26 mouse cellular contexts compared by ENCODE assay signal in the genomic region with DNA sequence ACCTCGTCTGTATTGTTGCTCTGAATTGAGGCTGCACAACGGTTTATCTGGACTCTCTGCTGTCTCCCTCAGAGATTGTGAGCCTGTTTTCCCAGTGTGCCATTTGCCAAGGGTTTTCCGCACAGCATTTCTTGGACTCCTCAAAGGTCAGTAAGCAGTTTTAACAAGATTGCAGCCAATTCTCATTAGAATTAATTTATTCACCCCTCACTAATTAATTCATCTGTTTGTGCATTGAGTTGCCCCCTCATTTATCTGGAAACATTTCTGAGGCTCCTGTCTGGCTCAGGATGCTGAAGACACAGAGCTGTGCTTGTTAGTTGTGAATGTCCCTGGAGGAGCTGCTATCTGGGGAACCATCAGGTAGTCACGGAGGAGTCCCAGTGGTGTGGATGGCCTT. TPM values are rescaled to one million over a fixed set of nuclear protein-coding genes. Genes with fewer than 3 reads are reported as not detected.
A peak's percentile ranks its signal among the peaks of the same experiment; 100 is the strongest.
DNase-seq lines count a peak whose midpoint lies in the region; ATAC-seq and TF ChIP-seq lines count a peak whose summit lies in the region.
"Had no signal": no experiment of that assay in that cellular context is flagged by ENCODE, and none has a peak within 500 bp of the region (broad histone marks: within the 10 kb centered on the region; RNA-seq: fewer than 3 reads in every experiment).

No protein-coding gene starts in this region.

- no peak overlapping the region for H3K4me2 ChIP-seq in forebrain, embryonic 13.5 days
- no peak overlapping the region for H3K4me2 ChIP-seq in forebrain, embryonic 16.5 days (ENCODE audit: low read length)
- no peak overlapping the region for H3K4me2 ChIP-seq in forebrain, embryonic 15.5 days (replicated peaks)
- H3K4me2 ChIP-seq in forebrain, postnatal 0 days (ENCODE audit: low read depth), result no peak overlapping the region
- H3K4me2 ChIP-seq in midbrain, embryonic 11.5 days, result no peak overlapping the region
- no peak overlapping the region for H3K4me2 ChIP-seq in midbrain, postnatal 0 days (ENCODE audit: low read depth, low read length, poor library complexity, severe bottlenecking)
- H3K4me2 ChIP-seq: embryonic facial prominence, embryonic 13.5 days; embryonic facial prominence, embryonic 15.5 days had no signal

- no peak for ATAC-seq in forebrain, embryonic 13.5 days
- ATAC-seq in forebrain, embryonic 16.5 days, result no peak
- no peak for ATAC-seq in forebrain, embryonic 15.5 days (replicated peaks)
- no peak for ATAC-seq in forebrain, postnatal 0 days
- ATAC-seq in midbrain, embryonic 11.5 days (ENCODE audit: low FRiP score), result no peak
- ATAC-seq in midbrain, postnatal 0 days (ENCODE audit: low FRiP score), result no peak
- ATAC-seq: activated CD4-positive, CD25-positive, alpha-beta regulatory T cell, adult 4 months; CD4-positive, CD25-positive, alpha-beta regulatory T cell, adult 4 months; Patski had no signal

- TF ChIP-seq CTCF in forebrain, postnatal 0 days (IDR thresholded peaks at IDR 0.05; ENCODE audit: low read depth), result no peak
- no peak for TF ChIP-seq CTCF in midbrain, postnatal 0 days (IDR thresholded peaks at IDR 0.05)

- H3K9ac ChIP-seq in forebrain, embryonic 13.5 days, result peak overlapping the region; percentile 13; the same call in 1 of the 2 replicates
- H3K9ac ChIP-seq in forebrain, embryonic 16.5 days (replicated peaks; ENCODE audit: low read depth, low read length), result no peak overlapping the region
- H3K9ac ChIP-seq in forebrain, embryonic 15.5 days (replicated peaks), result no peak overlapping the region
- no peak overlapping the region for H3K9ac ChIP-seq in forebrain, postnatal 0 days
- no peak overlapping the region for H3K9ac ChIP-seq in midbrain, embryonic 11.5 days (ENCODE audit: low read length)
- H3K9ac ChIP-seq in midbrain, postnatal 0 days (replicated peaks; ENCODE audit: low read length, poor library complexity, severe bottlenecking), result no peak overlapping the region
- H3K9ac ChIP-seq: embryonic facial prominence, embryonic 13.5 days; embryonic facial prominence, embryonic 15.5 days had no signal

- no peak for DNase-seq in forebrain, postnatal 0 days
- DNase-seq in midbrain, embryonic 11.5 days (ENCODE audit: low spot score, missing footprints), result peak; percentile 21
- no peak for DNase-seq in midbrain, postnatal 0 days (ENCODE audit: low spot score)
- DNase-seq: adrenal gland, adult 8-10 months; adrenal gland, postnatal 14 days; adrenal gland, postnatal 36 days; B cell, adult 2 months; cerebellum, adult 11 months; cerebellum, adult 18-20 months; cerebellum, adult 8-10 months; cerebellum, adult 9-11 months; cerebellum, postnatal 14 days; cerebellum, postnatal 36 days; embryo, embryonic 11 days had no signal

- H3K27ac ChIP-seq in forebrain, embryonic 13.5 days, result no peak overlapping the region; the same call in 1 of the 2 replicates
- no peak overlapping the region for H3K27ac ChIP-seq in forebrain, embryonic 16.5 days (ENCODE audit: low read length)
- peak overlapping the region; percentile 33; the same call in 1 of the 2 replicates for H3K27ac ChIP-seq in forebrain, embryonic 15.5 days (replicated peaks)
- H3K27ac ChIP-seq in forebrain, postnatal 0 days (ENCODE audit: low read depth, low read length), result no peak overlapping the region
- H3K27ac ChIP-seq in midbrain, embryonic 11.5 days (ENCODE audit: low read depth, low read length), result no peak overlapping the region
- no peak overlapping the region for H3K27ac ChIP-seq in midbrain, postnatal 0 days (ENCODE audit: low read depth, low read length)
- H3K27ac ChIP-seq: embryonic facial prominence, embryonic 13.5 days; embryonic facial prominence, embryonic 15.5 days; forebrain, embryonic 10.5 days had no signal

- no peaks in the 10 kb centered on the region for H3K9me3 ChIP-seq in forebrain, embryonic 13.5 days (replicated peaks)
- no peaks in the 10 kb centered on the region for H3K9me3 ChIP-seq in forebrain, embryonic 16.5 days (ENCODE audit: control insufficient read depth, low read length)
- H3K9me3 ChIP-seq in forebrain, embryonic 15.5 days, result no peaks in the 10 kb centered on the region
- H3K9me3 ChIP-seq in forebrain, postnatal 0 days (ENCODE audit: low read length), result no peaks in the 10 kb centered on the region
- H3K9me3 ChIP-seq in midbrain, embryonic 11.5 days (ENCODE audit: control insufficient read depth, low read length), result no peaks in the 10 kb centered on the region
- H3K9me3 ChIP-seq in midbrain, postnatal 0 days (ENCODE audit: low read length), result no peaks in the 10 kb centered on the region
- H3K9me3 ChIP-seq: embryonic facial prominence, embryonic 13.5 days; embryonic facial prominence, embryonic 15.5 days; forebrain, embryonic 10.5 days; G1E had no signal

- WGBS in forebrain, embryonic 13.5 days, result 60% methylated on average over 4 of the region's 4 CpGs
- 28% methylated on average over 4 of the region's 4 CpGs for WGBS in forebrain, embryonic 16.5 days
- 31% methylated on average over 4 of the region's 4 CpGs for WGBS in forebrain, embryonic 15.5 days
- 35% methylated on average over 4 of the region's 4 CpGs for WGBS in forebrain, postnatal 0 days
- WGBS in midbrain, embryonic 11.5 days, result 80% methylated on average over 4 of the region's 4 CpGs
- WGBS in midbrain, postnatal 0 days, result 69% methylated on average over 4 of the region's 4 CpGs

- H3K36me3 ChIP-seq in forebrain, embryonic 13.5 days (ENCODE audit: poor library complexity, severe bottlenecking), result no peaks in the 10 kb centered on the region
- no peaks in the 10 kb centered on the region for H3K36me3 ChIP-seq in forebrain, embryonic 16.5 days (ENCODE audit: control insufficient read depth, insufficient read depth)
- H3K36me3 ChIP-seq in forebrain, embryonic 15.5 days, result no peaks in the 10 kb centered on the region
- no peaks in the 10 kb centered on the region for H3K36me3 ChIP-seq in forebrain, postnatal 0 days (ENCODE audit: insufficient read depth)
- H3K36me3 ChIP-seq in midbrain, embryonic 11.5 days (ENCODE audit: control insufficient read depth, insufficient read depth, low read length), result no peaks in the 10 kb centered on the region
- no peaks in the 10 kb centered on the region for H3K36me3 ChIP-seq in midbrain, postnatal 0 days (ENCODE audit: insufficient read depth, low read length)
- H3K36me3 ChIP-seq: forebrain, embryonic 10.5 days had no signal

- H3K4me3 ChIP-seq in forebrain, embryonic 13.5 days, result no peak overlapping the region
- H3K4me3 ChIP-seq in forebrain, embryonic 16.5 days (replicated peaks; ENCODE audit: low read length), result no peak overlapping the region
- no peak overlapping the region for H3K4me3 ChIP-seq in forebrain, embryonic 15.5 days
- no peak overlapping the region for H3K4me3 ChIP-seq in forebrain, postnatal 0 days (ENCODE audit: low read depth, low read length)
- no peak overlapping the region for H3K4me3 ChIP-seq in midbrain, embryonic 11.5 days (ENCODE audit: low read depth, low read length)
- no peak overlapping the region for H3K4me3 ChIP-seq in midbrain, postnatal 0 days (ENCODE audit: low read depth, low read length)
- H3K4me3 ChIP-seq: embryonic facial prominence, embryonic 13.5 days; embryonic facial prominence, embryonic 15.5 days; erythroblast, embryonic 14.5 days; forebrain, embryonic 10.5 days had no signal

- H3K4me1 ChIP-seq in forebrain, embryonic 13.5 days, result peaks cover 41% of the 10 kb centered on the region
- peaks cover 21% of the 10 kb centered on the region for H3K4me1 ChIP-seq in forebrain, embryonic 16.5 days (replicated peaks; ENCODE audit: control insufficient read depth, insufficient read depth, low read length)
- H3K4me1 ChIP-seq in forebrain, embryonic 15.5 days, result peaks cover 33% of the 10 kb centered on the region
- no peaks in the 10 kb centered on the region for H3K4me1 ChIP-seq in forebrain, postnatal 0 days (ENCODE audit: insufficient read depth)
- no peaks in the 10 kb centered on the region for H3K4me1 ChIP-seq in midbrain, embryonic 11.5 days (ENCODE audit: control insufficient read depth, insufficient read depth, low read length)
- H3K4me1 ChIP-seq in midbrain, postnatal 0 days (ENCODE audit: insufficient read depth, low read length), result no peaks in the 10 kb centered on the region

- H3K27me3 ChIP-seq in forebrain, embryonic 13.5 days, result peaks cover 25% of the 10 kb centered on the region; the same call in 1 of the 2 replicates
- no peaks in the 10 kb centered on the region for H3K27me3 ChIP-seq in forebrain, embryonic 16.5 days (replicated peaks; ENCODE audit: control insufficient read depth, insufficient read depth, low read length)
- H3K27me3 ChIP-seq in forebrain, embryonic 15.5 days, result no peaks in the 10 kb centered on the region
- no peaks in the 10 kb centered on the region for H3K27me3 ChIP-seq in forebrain, postnatal 0 days (ENCODE audit: insufficient read depth, low read length)
- H3K27me3 ChIP-seq in midbrain, embryonic 11.5 days (ENCODE audit: control insufficient read depth, insufficient read depth, low read length), result no peaks in the 10 kb centered on the region
- H3K27me3 ChIP-seq in midbrain, postnatal 0 days (ENCODE audit: insufficient read depth, low read length), result no peaks in the 10 kb centered on the region
- H3K27me3 ChIP-seq: CH12.LX; embryonic facial prominence, embryonic 13.5 days; embryonic facial prominence, embryonic 15.5 days; Patski had no signal

RNA-seq across cellular contexts. Expression of a gene that starts 45.0 kb away (rescaled TPM):
- 10.1 and 10.7 TPM in 2 replicates for polyA plus RNA-seq in forebrain, embryonic 13.5 days (2015; fragmentation: Nextera tagmentation; extraction: Ambion mirVana)
- 11.6 and 13.4 TPM in 2 replicates for polyA plus RNA-seq in forebrain, embryonic 16.5 days (2015; fragmentation: Nextera tagmentation; extraction: Ambion mirVana)
- 12.9 and 13.1 TPM in 2 replicates for polyA plus RNA-seq in forebrain, embryonic 15.5 days (2015; fragmentation: Nextera tagmentation; extraction: Ambion mirVana)
- 20.5 and 22.1 TPM in 2 replicates for total RNA-seq in forebrain, postnatal 0 days (2014; rRNA removed)
- 12.1 and 13.1 TPM in 2 replicates for polyA plus RNA-seq in forebrain, postnatal 0 days (2015; fragmentation: Nextera tagmentation; extraction: Ambion mirVana)
- polyA plus RNA-seq in midbrain, embryonic 11.5 days (2014; fragmentation: Nextera tagmentation; extraction: Ambion mirVana), result 6.7 and 8.1 TPM in 2 replicates
- total RNA-seq in midbrain, postnatal 0 days (2014; rRNA removed), result 19.7 and 19.8 TPM in 2 replicates
- 13.6 and 13.9 TPM in 2 replicates for polyA plus RNA-seq in midbrain, postnatal 0 days (2015; fragmentation: Nextera tagmentation; extraction: Ambion mirVana)
